Mouse (Mus musculus) intestine, embryonic 14.5 days (tissue): ENCODE data around the gene C1s2. TPM values are rescaled to one million over a fixed set of nuclear protein-coding genes. Genes with fewer than 3 reads are reported as not detected.
A peak's percentile ranks its signal among the peaks of the same experiment; 100 is the strongest.

Experiments
- ATAC-seq: fragments of 200-750 bp; cut with Nextera tagmentation; replicated peaks from 2 replicates; pipeline ENCODE4 v1.8.0; 2017; ENCODE audit warnings: low read depth, moderate number of reproducible peaks, moderate TSS enrichment, moderate library complexity; ENCODE audit not compliant: low FRiP score, low TSS enrichment
- DNase-seq: peaks from one replicate; pipeline ENCODE4 v3.0.0-alpha.2; 2018; ENCODE audit warnings: low spot score
- H3K27ac ChIP-seq: fragments of 300-500 bp; sonication (generic); 2 replicates; pipeline ENCODE4 v1.5.1; 2014; ENCODE audit warnings: low read depth, mild to moderate bottlenecking, control low read depth
- H3K27me3 ChIP-seq: fragments of 300-500 bp; sonication (generic); replicated peaks from 2 replicates; pipeline ENCODE4 v1.6.1; 2014; ENCODE audit warnings: low read length, control low read depth; ENCODE audit not compliant: control insufficient read depth, insufficient read depth
- H3K36me3 ChIP-seq: fragments of 300-500 bp; sonication (generic); 2 replicates; pipeline ENCODE4 v1.6.1; 2014; ENCODE audit warnings: low read length, control low read depth; ENCODE audit not compliant: control insufficient read depth, insufficient read depth
- H3K4me1 ChIP-seq: fragments of 300-500 bp; sonication (generic); replicated peaks from 2 replicates; pipeline ENCODE4 v1.6.1; 2014; ENCODE audit warnings: low read length, control low read depth, mixed read lengths; ENCODE audit not compliant: control insufficient read depth, insufficient read depth
- H3K4me2 ChIP-seq: fragments of 300-500 bp; sonication (generic); 2 replicates; pipeline ENCODE4 v1.6.1; 2014; ENCODE audit warnings: low read length
- H3K4me3 ChIP-seq: fragments of 300-500 bp; sonication (generic); 2 replicates; pipeline ENCODE4 v1.5.1; 2014; ENCODE audit warnings: low read depth, low read length, control low read depth, mixed read lengths
- H3K9ac ChIP-seq: fragments of 300-500 bp; sonication (generic); 2 replicates; pipeline ENCODE4 v1.6.1; 2014; ENCODE audit warnings: mild to moderate bottlenecking, low read length
- H3K9me3 ChIP-seq: fragments of 300-500 bp; sonication (generic); 2 replicates; pipeline ENCODE4 v1.6.1; 2016; ENCODE audit warnings: low read length, control low read depth; ENCODE audit not compliant: control insufficient read depth
- WGBS: fragments of 180-500 bp; shearing (Covaris S2); extraction: QIAGEN DNeasy Blood & Tissue Kit; methylation state at CpG from one replicate; pipeline ENCODE4 v1.1.7; 2014; 5-methylcytosine and 5-hydroxymethylcytosine counted together
- polyA plus RNA-seq: library from polyadenylated mRNA; unstranded; fragments of >200 nt; fragmentation: Nextera tagmentation; extraction: Ambion mirVana; gene quantifications from 2 replicates; pipeline ENCODE4 v1.2.1, GENCODE M21; 2014

The C1s2 gene
- polyA plus RNA-seq, 1 experiment from 2014 or later, result not detected

- ATAC-seq (no peak), DNase-seq (no peak)
- H3K4me2 ChIP-seq, result no peak overlapping the region
- WGBS, result 89% methylated on average over 7 of the region's 7 CpGs
- no peaks in the 10 kb centered on the region for H3K27me3 ChIP-seq
- no peak overlapping the region for H3K4me3 ChIP-seq
- no peaks in the 10 kb centered on the region for H3K9me3 ChIP-seq
- H3K27ac ChIP-seq, result no peak overlapping the region
- no peak overlapping the region for H3K9ac ChIP-seq
- peaks cover 5% of the 10 kb centered on the region for H3K36me3 ChIP-seq
- no peaks in the 10 kb centered on the region for H3K4me1 ChIP-seq
These were observed 34.5 kb upstream of the C1s2 start for GRCm38 (mm10) chr6:124670281-124670900.

DNA sequence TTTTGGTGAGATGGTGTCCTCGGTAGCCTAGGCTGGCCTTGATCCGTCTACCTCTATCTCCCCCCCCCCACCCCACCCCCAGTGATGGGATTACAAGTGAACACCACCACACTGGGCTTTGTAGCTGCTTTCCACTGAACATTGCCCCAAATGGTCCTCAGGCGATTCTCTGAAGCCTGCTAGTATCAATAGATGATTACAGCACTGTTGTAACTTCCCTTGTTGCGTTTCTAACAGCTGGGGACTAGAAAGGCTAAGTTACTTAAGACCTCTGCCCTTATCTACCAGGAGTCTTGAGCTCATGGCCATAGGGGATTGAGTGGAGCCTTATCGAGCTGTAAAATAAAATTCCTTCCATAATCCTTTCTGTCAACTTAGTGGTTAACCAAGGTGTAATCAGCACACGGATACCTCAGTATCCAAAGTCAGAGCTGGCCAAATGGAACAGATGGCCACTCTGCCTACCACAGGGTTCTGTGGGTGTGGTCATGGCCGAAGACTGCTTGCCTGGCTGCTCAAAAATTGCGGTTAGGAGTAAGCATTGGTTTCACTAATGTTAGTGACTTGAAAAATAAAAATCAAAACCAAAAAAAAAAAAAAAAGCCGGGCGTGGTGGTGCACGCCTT is 33.5 kb upstream of the C1s2 start:
- Histone ChIP-seq H3K4me3 (no peak overlapping the region), H3K4me2 (no peak overlapping the region), H3K9me3 (no peaks in the 10 kb centered on the region), H3K4me1 (no peaks in the 10 kb centered on the region), H3K27ac (no peak overlapping the region), H3K9ac (no peak overlapping the region), H3K27me3 (no peaks in the 10 kb centered on the region), H3K36me3 (no peaks in the 10 kb centered on the region)
- 83% methylated on average over 11 of the region's 11 CpGs for WGBS
- ATAC-seq (no peak), DNase-seq (no peak)

DNA sequence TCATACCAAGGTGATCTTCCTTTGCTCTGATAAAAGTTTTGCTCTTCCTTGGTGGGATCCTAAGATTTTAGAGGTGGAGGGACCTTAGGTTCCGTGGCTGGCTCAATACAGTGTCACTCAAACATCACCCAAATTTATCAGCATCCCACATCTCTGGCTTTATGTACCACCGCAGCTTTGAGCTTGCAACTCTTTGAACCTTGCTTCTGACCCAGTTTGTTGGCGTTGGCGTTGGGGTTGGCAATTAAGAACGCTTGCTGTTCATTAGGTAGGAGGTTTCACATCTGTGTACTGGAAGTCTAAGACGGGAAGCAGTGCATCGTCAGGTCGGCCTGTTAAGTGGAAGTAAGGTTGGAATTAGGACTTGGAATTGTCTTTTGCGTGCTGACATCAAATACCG is 29.1 kb upstream of the C1s2 start:
- WGBS, result 92% methylated on average over 10 of the region's 10 CpGs
- ATAC-seq (no peak), DNase-seq (no peak)
- Histone ChIP-seq H3K9me3 (no peaks in the 10 kb centered on the region), H3K9ac (no peak overlapping the region), H3K4me3 (no peak overlapping the region), H3K36me3 (no peaks in the 10 kb centered on the region), H3K27me3 (no peaks in the 10 kb centered on the region), H3K4me1 (peaks cover 8% of the 10 kb centered on the region; the same call in 1 of the 2 replicates), H3K4me2 (no peak overlapping the region), H3K27ac (no peak overlapping the region)

DNA sequence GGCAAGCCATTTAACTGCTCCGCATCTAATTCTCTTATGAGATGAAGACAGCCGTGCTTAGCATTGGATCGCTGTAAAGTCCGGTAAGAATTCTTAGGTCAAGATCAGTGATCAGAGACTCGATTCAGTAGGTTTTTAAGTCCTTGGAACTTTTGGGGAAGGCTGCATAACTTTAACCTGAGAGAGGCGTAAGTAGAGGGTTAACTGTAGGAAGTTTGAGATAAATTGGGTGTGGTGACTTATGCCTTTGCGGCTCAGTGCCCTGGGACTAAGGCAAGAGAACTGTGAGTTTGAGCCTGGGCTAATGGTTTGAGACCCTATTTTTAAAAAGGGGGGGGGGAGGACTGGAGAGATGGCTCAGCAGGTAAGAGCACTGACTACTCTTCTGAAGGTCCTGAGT is 28.4 kb upstream of the C1s2 start:
- Histone ChIP-seq H3K36me3 (no peaks in the 10 kb centered on the region), H3K4me2 (peak overlapping the region; percentile 56), H3K9ac (no peak overlapping the region), H3K4me3 (peak overlapping the region; percentile 65; the same call in 1 of the 2 replicates), H3K27ac (no peak overlapping the region), H3K27me3 (no peaks in the 10 kb centered on the region), H3K9me3 (no peaks in the 10 kb centered on the region), H3K4me1 (peaks cover 8% of the 10 kb centered on the region; the same call in 1 of the 2 replicates)
- ATAC-seq (no peak), DNase-seq (no peak)
- WGBS, result 83% methylated on average over 7 of the region's 7 CpGs

DNA sequence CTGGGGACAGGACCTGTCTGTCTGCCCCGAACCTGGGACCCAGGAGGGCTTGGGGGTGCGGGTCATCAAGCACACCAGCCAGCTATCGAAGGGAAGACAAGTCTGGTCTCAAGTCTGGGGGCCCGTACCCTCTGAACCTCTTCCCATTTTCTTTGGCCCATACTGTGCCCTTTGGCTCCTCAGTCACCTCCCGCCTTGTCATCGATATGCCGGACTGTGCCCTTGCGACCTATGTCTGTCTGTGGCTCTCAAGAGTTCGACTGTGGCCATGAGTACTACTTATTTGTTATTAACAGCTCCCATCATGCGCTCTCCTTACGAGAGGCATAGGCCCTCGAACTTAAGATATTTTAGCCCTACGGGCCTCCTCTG is 27.5 kb upstream of the C1s2 start:
- WGBS, result 20% methylated on average over 13 of the region's 13 CpGs
- Histone ChIP-seq H3K4me3 (peak overlapping the region; percentile 65), H3K27ac (peak overlapping the region; percentile 19; the same call in 1 of the 2 replicates), H3K4me1 (peaks cover 8% of the 10 kb centered on the region; the same call in 1 of the 2 replicates), H3K27me3 (no peaks in the 10 kb centered on the region), H3K9me3 (no peaks in the 10 kb centered on the region), H3K4me2 (peak overlapping the region; percentile 56), H3K36me3 (no peaks in the 10 kb centered on the region), H3K9ac (peak overlapping the region; percentile 60)
- DNase-seq (no peak), ATAC-seq (no peak)

DNA sequence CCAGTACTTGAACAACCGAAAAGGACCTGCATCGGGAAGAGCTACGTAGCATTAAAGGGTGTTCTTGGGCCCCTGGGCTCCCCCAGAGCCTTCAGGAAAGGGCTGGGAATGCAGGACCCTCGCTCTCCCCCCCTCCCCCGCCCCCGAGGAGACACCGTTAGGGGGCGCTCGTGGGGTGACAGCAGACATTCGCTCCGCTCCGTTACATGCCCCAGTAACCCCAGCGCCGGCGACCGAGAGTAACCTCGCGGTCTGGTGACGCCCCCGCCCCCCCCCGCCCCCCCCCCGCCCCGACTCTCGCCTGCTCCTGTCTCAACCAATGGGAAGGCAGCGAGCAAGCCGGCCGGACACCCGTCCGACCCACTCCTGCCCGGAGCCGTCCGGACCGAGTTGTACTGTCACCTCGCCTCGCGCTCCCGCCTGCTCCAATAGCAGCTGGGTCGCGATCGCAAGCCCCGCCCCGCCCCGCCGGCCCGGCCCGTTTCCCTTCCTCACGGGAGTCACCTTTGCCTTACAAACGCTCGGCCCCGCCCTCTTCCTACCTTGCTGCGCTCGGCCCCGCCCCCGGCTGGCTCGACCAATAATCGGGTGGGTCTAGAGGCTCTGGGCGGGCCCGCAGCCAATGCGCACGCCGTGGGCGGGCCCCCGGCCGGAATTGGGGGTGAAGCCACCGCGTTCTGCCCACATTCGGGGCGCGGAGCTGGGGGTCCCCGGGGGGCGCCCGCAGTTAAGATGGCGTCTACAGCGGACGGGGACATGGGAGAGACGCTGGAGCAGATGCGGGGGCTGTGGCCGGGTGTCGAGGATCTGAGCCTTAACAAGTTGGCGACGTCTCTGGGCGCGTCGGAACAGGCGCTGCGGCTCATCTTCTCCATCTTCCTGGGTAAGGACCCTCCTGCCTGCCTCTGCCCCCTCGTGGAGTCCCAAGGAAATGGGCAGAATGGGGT is 26.9 kb upstream of the C1s2 start, which contains the start of gene Lpcat3:
Gene Lpcat3 (plus strand): TSS at position 551 of the 947 bp plus-strand sequence.
- Histone ChIP-seq H3K4me3 (peak within 1 kb of the TSS; percentile 65), H3K9me3 (no peaks in the 10 kb centered on the region), H3K36me3 (no peaks in the 10 kb centered on the region), H3K4me2 (peak within 1 kb of the TSS; percentile 56), H3K27me3 (no peaks in the 10 kb centered on the region), H3K4me1 (peaks cover 8% of the 10 kb centered on the region; the same call in 1 of the 2 replicates), H3K27ac (peak within 1 kb of the TSS; percentile 38; the same call in 1 of the 2 replicates), H3K9ac (peak within 1 kb of the TSS; percentile 60)
- ATAC-seq, result peak; percentile 98
- peak; percentile 98 for DNase-seq
- under 1% methylated on average over 69 of the region's 87 CpGs for WGBS

- no peak for ATAC-seq
These were observed 26.1 kb upstream of the C1s2 start for GRCm38 (mm10) chr6:124661995-124662394.

GRCm38 (mm10) chr6:124661156-124661806 is 25.4 kb upstream of the C1s2 start:
- 96% methylated on average over 4 of the region's 4 CpGs for WGBS
- ATAC-seq, result no peak
- no peak overlapping the region for H3K4me3 ChIP-seq

More at GRCm38 (mm10) chr6:124661995-124662394, 26.1 kb upstream of the C1s2 start:
- H3K9ac ChIP-seq, result peak overlapping the region; percentile 60
- H3K36me3 ChIP-seq, result no peaks in the 10 kb centered on the region
- WGBS, result 31% methylated on average over 6 of the region's 6 CpGs
- peak overlapping the region; percentile 65 for H3K4me3 ChIP-seq
- peak; percentile 53 for DNase-seq
- peak overlapping the region; percentile 56 for H3K4me2 ChIP-seq
- peak overlapping the region; percentile 38; the same call in 1 of the 2 replicates for H3K27ac ChIP-seq
- no peaks in the 10 kb centered on the region for H3K9me3 ChIP-seq
- H3K4me1 ChIP-seq, result peaks cover 8% of the 10 kb centered on the region; the same call in 1 of the 2 replicates
- no peaks in the 10 kb centered on the region for H3K27me3 ChIP-seq

More at GRCm38 (mm10) chr6:124661156-124661806, 25.4 kb upstream of the C1s2 start:
- Histone ChIP-seq H3K4me2 (no peak overlapping the region), H3K9ac (no peak overlapping the region), H3K4me1 (peaks cover 8% of the 10 kb centered on the region; the same call in 1 of the 2 replicates), H3K27me3 (no peaks in the 10 kb centered on the region), H3K36me3 (no peaks in the 10 kb centered on the region), H3K27ac (no peak overlapping the region), H3K9me3 (no peaks in the 10 kb centered on the region)
- DNase-seq, result no peak
